Mouse (Mus musculus) testis, postnatal 14 days (tissue): ENCODE measurements around the gene Mylk3.

Experiments used
- DNase-seq: peaks from one replicate; pipeline ENCODE4 v3.0.0; 2021; ENCODE audit warnings: low spot score

The Mylk3 gene

GRCm38 (mm10) chr8:85386205-85386604 lies at the start of gene Mylk3:
Gene Mylk3, minus strand, starts transcription at chr8:85386345.
- DNase-seq, result no peak

GRCm38 (mm10) chr8:85435736-85436135 lies 49.6 kb upstream of the Mylk3 start:
- DNase-seq, result peak; percentile 40

- no peak for DNase-seq
Measured at GRCm38 (mm10) chr8:85434817-85435216, 48.7 kb upstream of the Mylk3 start.

GRCm38 (mm10) chr8:85433017-85433393 lies 46.9 kb upstream of the Mylk3 start:
- DNase-seq, result no peak

- DNase-seq, result peak; percentile 97
Measured at GRCm38 (mm10) chr8:85432168-85433016, 46.2 kb upstream of the Mylk3 start, which contains the start of gene 4921524J17Rik. Gene 4921524J17Rik, minus strand, starts transcription at chr8:85432833.

GRCm38 (mm10) chr8:85431281-85432167 lies 45.4 kb upstream of the Mylk3 start:
- DNase-seq, result no peak

- DNase-seq, result no peak
Measured at GRCm38 (mm10) chr8:85430801-85431200, 44.7 kb upstream of the Mylk3 start.

GRCm38 (mm10) chr8:85429219-85429618 lies 43.1 kb upstream of the Mylk3 start:
- DNase-seq, result no peak

GRCm38 (mm10) chr8:85427026-85427425 lies 40.9 kb upstream of the Mylk3 start:
- DNase-seq, result no peak

GRCm38 (mm10) chr8:85421329-85421728 lies 35.2 kb upstream of the Mylk3 start:
- DNase-seq, result no peak

- DNase-seq, result no peak
Measured at GRCm38 (mm10) chr8:85408526-85408925, 22.4 kb upstream of the Mylk3 start.

- DNase-seq, result no peak
Measured at GRCm38 (mm10) chr8:85408053-85408505, 21.9 kb upstream of the Mylk3 start.

GRCm38 (mm10) chr8:85405961-85406360 lies 19.8 kb upstream of the Mylk3 start:
- DNase-seq, result no peak

- DNase-seq, result no peak
Measured at GRCm38 (mm10) chr8:85405418-85405817, 19.3 kb upstream of the Mylk3 start.

- no peak for DNase-seq
Measured at GRCm38 (mm10) chr8:85398548-85398947, 12.4 kb upstream of the Mylk3 start.

- DNase-seq, result peak; percentile 60
Measured at GRCm38 (mm10) chr8:85397508-85397907, 11.4 kb upstream of the Mylk3 start.

GRCm38 (mm10) chr8:85396432-85397079 lies 10.4 kb upstream of the Mylk3 start:
- DNase-seq, result no peak

GRCm38 (mm10) chr8:85395681-85396431 lies 9.7 kb upstream of the Mylk3 start:
- DNase-seq, result no peak

GRCm38 (mm10) chr8:85395017-85395416 lies 8.9 kb upstream of the Mylk3 start:
- DNase-seq, result no peak

GRCm38 (mm10) chr8:85393199-85393598 lies 7.1 kb upstream of the Mylk3 start:
- DNase-seq, result no peak

GRCm38 (mm10) chr8:85391438-85391837 lies 5.3 kb upstream of the Mylk3 start:
- DNase-seq, result no peak
